Mouse (Mus musculus): ENCODE data around the gene Phip. TPM values are rescaled to one million over a fixed set of nuclear protein-coding genes. Genes with fewer than 3 reads are reported as not detected.

Gene Phip
- total and polyA plus RNA-seq, 2 experiments from 2014 or later: 51.0 to 56.9 TPM

- no peaks in the 10 kb centered on the region for H3K9me3 ChIP-seq (ENCODE audit: low read length)
- ATAC-seq (no peak), DNase-seq (ENCODE audit: low spot score) (peak; percentile 64)
- peak overlapping the region; percentile 100 for H3K27ac ChIP-seq
- WGBS: 12% methylated on average over 5 of the region's 5 CpGs
- peak overlapping the region; percentile 41 for H3K9ac ChIP-seq (replicated peaks; ENCODE audit: low read length)
- peak overlapping the region; percentile 96 for H3K4me3 ChIP-seq (ENCODE audit: low read length)
- H3K27me3 ChIP-seq (ENCODE audit: insufficient read depth, low read length): no peaks in the 10 kb centered on the region
- peak overlapping the region; percentile 70 for H3K4me2 ChIP-seq (ENCODE audit: low read depth, low read length)
- H3K36me3 ChIP-seq (ENCODE audit: insufficient read depth, low read length): no peaks in the 10 kb centered on the region
- TF ChIP-seq CTCF (IDR thresholded peaks at IDR 0.05; ENCODE audit: low read depth): no peak
- no peaks in the 10 kb centered on the region for H3K4me1 ChIP-seq (ENCODE audit: insufficient read depth, low read length)
Observed at GRCm38 (mm10) chr9:82976936-82977335, 1.6 kb upstream of the Phip start.

- H3K27me3 ChIP-seq (ENCODE audit: insufficient read depth, low read length): no peaks in the 10 kb centered on the region
- no peak for TF ChIP-seq CTCF (IDR thresholded peaks at IDR 0.05; ENCODE audit: low read depth)
- H3K9me3 ChIP-seq (ENCODE audit: low read length): no peaks in the 10 kb centered on the region
- H3K4me3 ChIP-seq (ENCODE audit: low read length): peak overlapping the region; percentile 96
- 1% methylated on average over 9 of the region's 9 CpGs for whole genome bisulfite sequencing
- ATAC-seq (no peak), DNase-seq (ENCODE audit: low spot score) (no peak)
- H3K9ac ChIP-seq (replicated peaks; ENCODE audit: low read length): peak overlapping the region; percentile 92
- H3K4me2 ChIP-seq (ENCODE audit: low read depth, low read length): peak overlapping the region; percentile 70
- H3K27ac ChIP-seq: peak overlapping the region; percentile 100
- H3K4me1 ChIP-seq (ENCODE audit: insufficient read depth, low read length): no peaks in the 10 kb centered on the region
- H3K36me3 ChIP-seq (ENCODE audit: insufficient read depth, low read length): no peaks in the 10 kb centered on the region
Observed at GRCm38 (mm10) chr9:82976219-82976618, 903 bp upstream of the Phip start.

- ATAC-seq (peak; percentile 46), DNase-seq (ENCODE audit: low spot score) (no peak)
- no peaks in the 10 kb centered on the region for H3K4me1 ChIP-seq (ENCODE audit: insufficient read depth, low read length)
- peak overlapping the region; percentile 96 for H3K4me3 ChIP-seq (ENCODE audit: low read length)
- H3K4me2 ChIP-seq (ENCODE audit: low read depth, low read length): peak overlapping the region; percentile 57
- 1% methylated on average over 55 of the region's 61 CpGs for WGBS
- no peak for TF ChIP-seq CTCF (IDR thresholded peaks at IDR 0.05; ENCODE audit: low read depth)
- peak overlapping the region; percentile 100 for H3K27ac ChIP-seq
- no peaks in the 10 kb centered on the region for H3K9me3 ChIP-seq (ENCODE audit: low read length)
- H3K36me3 ChIP-seq (ENCODE audit: insufficient read depth, low read length): no peaks in the 10 kb centered on the region
- H3K9ac ChIP-seq (replicated peaks; ENCODE audit: low read length): peak overlapping the region; percentile 92
- no peaks in the 10 kb centered on the region for H3K27me3 ChIP-seq (ENCODE audit: insufficient read depth, low read length)
Observed at GRCm38 (mm10) chr9:82974962-82975341, 364 bp downstream of the Phip start.

GRCm38 (mm10) chr9:82974187-82974861 lies 992 bp downstream of the Phip start:
- peak overlapping the region; percentile 100 for H3K27ac ChIP-seq
- peak; percentile 84 for ATAC-seq
- peak overlapping the region; percentile 57 for H3K4me2 ChIP-seq (ENCODE audit: low read depth, low read length)
- WGBS: 2% methylated on average over 59 of the region's 75 CpGs
- no peaks in the 10 kb centered on the region for H3K4me1 ChIP-seq (ENCODE audit: insufficient read depth, low read length)
- no peaks in the 10 kb centered on the region for H3K36me3 ChIP-seq (ENCODE audit: insufficient read depth, low read length)
- no peaks in the 10 kb centered on the region for H3K27me3 ChIP-seq (ENCODE audit: insufficient read depth, low read length)
- H3K9me3 ChIP-seq (ENCODE audit: low read length): no peaks in the 10 kb centered on the region
- DNase-seq (ENCODE audit: low spot score): peak; percentile 96
- no peak for TF ChIP-seq CTCF (IDR thresholded peaks at IDR 0.05; ENCODE audit: low read depth)
- peak overlapping the region; percentile 96 for H3K4me3 ChIP-seq (ENCODE audit: low read length)
- peak overlapping the region; percentile 92 for H3K9ac ChIP-seq (replicated peaks; ENCODE audit: low read length)

- 17% methylated on average over 8 of the region's 8 CpGs for WGBS
- no peaks in the 10 kb centered on the region for H3K27me3 ChIP-seq (ENCODE audit: insufficient read depth, low read length)
- peak overlapping the region; percentile 92 for H3K9ac ChIP-seq (replicated peaks; ENCODE audit: low read length)
- H3K9me3 ChIP-seq (ENCODE audit: low read length): no peaks in the 10 kb centered on the region
- no peak for TF ChIP-seq CTCF (IDR thresholded peaks at IDR 0.05; ENCODE audit: low read depth)
- ATAC-seq (no peak), DNase-seq (ENCODE audit: low spot score) (peak; percentile 18)
- H3K4me2 ChIP-seq (ENCODE audit: low read depth, low read length): peak overlapping the region; percentile 57
- no peaks in the 10 kb centered on the region for H3K4me1 ChIP-seq (ENCODE audit: insufficient read depth, low read length)
- peak overlapping the region; percentile 100; the same call in 1 of the 2 replicates for H3K27ac ChIP-seq
- H3K4me3 ChIP-seq (ENCODE audit: low read length): peak overlapping the region; percentile 96
- H3K36me3 ChIP-seq (ENCODE audit: insufficient read depth, low read length): no peaks in the 10 kb centered on the region
Observed at GRCm38 (mm10) chr9:82973321-82973892, 1.9 kb downstream of the Phip start.

- Histone ChIP-seq H3K9ac (replicated peaks; ENCODE audit: low read length) (no peak overlapping the region), H3K4me3 (ENCODE audit: low read length) (no peak overlapping the region), H3K27ac (no peak overlapping the region), H3K4me2 (ENCODE audit: low read depth, low read length) (peak overlapping the region; percentile 28), H3K4me1 (ENCODE audit: insufficient read depth, low read length) (no peaks in the 10 kb centered on the region), H3K36me3 (ENCODE audit: insufficient read depth, low read length) (no peaks in the 10 kb centered on the region), H3K27me3 (ENCODE audit: insufficient read depth, low read length) (no peaks in the 10 kb centered on the region), H3K9me3 (ENCODE audit: low read length) (no peaks in the 10 kb centered on the region)
- no peak for TF ChIP-seq CTCF (IDR thresholded peaks at IDR 0.05; ENCODE audit: low read depth)
- DNase-seq (ENCODE audit: low spot score) (no peak), ATAC-seq (no peak)
- WGBS: 13% methylated on average over 1 of the region's 1 CpGs
Observed at GRCm38 (mm10) chr9:82971433-82971832, 3.9 kb downstream of the Phip start.

GRCm38 (mm10) chr9:82967076-82967621 lies 8.2 kb downstream of the Phip start:
- WGBS: 70% methylated on average over 8 of the region's 8 CpGs
- Histone ChIP-seq H3K4me1 (ENCODE audit: insufficient read depth, low read length) (no peaks in the 10 kb centered on the region), H3K4me2 (ENCODE audit: low read depth, low read length) (no peak overlapping the region), H3K9ac (replicated peaks; ENCODE audit: low read length) (no peak overlapping the region), H3K9me3 (ENCODE audit: low read length) (no peaks in the 10 kb centered on the region), H3K27me3 (ENCODE audit: insufficient read depth, low read length) (no peaks in the 10 kb centered on the region), H3K4me3 (ENCODE audit: low read length) (no peak overlapping the region), H3K27ac (no peak overlapping the region), H3K36me3 (ENCODE audit: insufficient read depth, low read length) (no peaks in the 10 kb centered on the region)
- ATAC-seq (no peak), DNase-seq (ENCODE audit: low spot score) (no peak)
- TF ChIP-seq CTCF (IDR thresholded peaks at IDR 0.05; ENCODE audit: low read depth): no peak

Data from hindbrain, postnatal 0 days (tissue).